Mouse (Mus musculus) limb, embryonic 11.5 days (tissue): ENCODE measurements around the gene Bicc1. TPM values are rescaled to one million over a fixed set of nuclear protein-coding genes. Genes with fewer than 3 reads are reported as not detected.
A peak's percentile ranks its signal among the peaks of the same experiment; 100 is the strongest.

Experiments used
- ATAC-seq: fragments of 200-750 bp; cut with Nextera tagmentation; 2 replicates; pipeline ENCODE4 v1.8.0; 2017; ENCODE audit warnings: low read depth; ENCODE audit not compliant: insufficient number of reproducible peaks, low FRiP score, low TSS enrichment
- DNase-seq: peaks from one replicate; pipeline ENCODE4 v3.0.0-alpha.2; 2015; ENCODE audit warnings: low spot score
- H3K27ac ChIP-seq: fragments of 300-500 bp; sonication (generic); replicated peaks from 2 replicates; pipeline ENCODE4 v1.5.1; 2014; ENCODE audit warnings: low read depth, mild to moderate bottlenecking, low read length
- H3K27me3 ChIP-seq: fragments of 300-500 bp; sonication (generic); 2 replicates; pipeline ENCODE4 v1.6.1; 2014; ENCODE audit warnings: mild to moderate bottlenecking, low read length, mixed read lengths; ENCODE audit not compliant: control insufficient read depth, insufficient read depth
- H3K36me3 ChIP-seq: fragments of 300-500 bp; sonication (generic); 2 replicates; pipeline ENCODE4 v1.6.1; 2014; ENCODE audit warnings: mild to moderate bottlenecking, low read length, moderate library complexity, mixed read lengths; ENCODE audit not compliant: control insufficient read depth, insufficient read depth
- H3K4me1 ChIP-seq: fragments of 300-500 bp; sonication (generic); 2 replicates; pipeline ENCODE4 v1.6.1; 2014; ENCODE audit warnings: low read length, mixed read lengths; ENCODE audit not compliant: control insufficient read depth, insufficient read depth
- H3K4me2 ChIP-seq: fragments of 300-500 bp; sonication (generic); 2 replicates; pipeline ENCODE4 v1.6.1; 2014; ENCODE audit warnings: low read depth, mild to moderate bottlenecking, moderate library complexity; ENCODE audit not compliant: severe bottlenecking
- H3K4me3 ChIP-seq: fragments of 300-500 bp; sonication (generic); 2 replicates; pipeline ENCODE4 v1.5.1; 2014; ENCODE audit warnings: low read depth, low read length
- H3K9ac ChIP-seq: fragments of 300-500 bp; sonication (generic); 2 replicates; pipeline ENCODE4 v1.6.1; 2014; ENCODE audit warnings: mild to moderate bottlenecking, low read length
- H3K9me3 ChIP-seq: fragments of 300-500 bp; sonication (generic); 2 replicates; pipeline ENCODE4 v1.6.1; 2016; ENCODE audit warnings: low read length; ENCODE audit not compliant: control insufficient read depth
- WGBS: fragments of 180-500 bp; shearing (Covaris S2); extraction: QIAGEN DNeasy Blood & Tissue Kit; methylation state at CpG from one replicate; pipeline ENCODE4 v1.1.7; 2014; 5-methylcytosine and 5-hydroxymethylcytosine counted together
- polyA plus RNA-seq: library from polyadenylated mRNA; unstranded; fragments of >200 nt; fragmentation: Nextera tagmentation; extraction: Ambion mirVana; gene quantifications from 2 replicates; pipeline ENCODE4 v1.2.1, GENCODE M21; 2014

The Bicc1 gene
- polyA plus RNA-seq, 1 experiment from 2014 or later: 8.5 TPM

GRCm38 (mm10) chr10:71106491-71107205 is 52.9 kb downstream of the Bicc1 start:
- H3K4me1 ChIP-seq: no peaks in the 10 kb centered on the region
- no peak overlapping the region for H3K4me2 ChIP-seq
- ATAC-seq (no peak), DNase-seq (no peak)
- no peak overlapping the region for H3K27ac ChIP-seq
- H3K9ac ChIP-seq: no peak overlapping the region
- H3K27me3 ChIP-seq: no peaks in the 10 kb centered on the region
- WGBS: 93% methylated on average over 9 of the region's 9 CpGs
- H3K4me3 ChIP-seq: no peak overlapping the region
- H3K9me3 ChIP-seq: no peaks in the 10 kb centered on the region
- no peaks in the 10 kb centered on the region for H3K36me3 ChIP-seq

GRCm38 (mm10) chr10:71104791-71105190 is 54.7 kb downstream of the Bicc1 start:
- no peak overlapping the region for H3K4me3 ChIP-seq
- H3K9ac ChIP-seq: no peak overlapping the region
- WGBS: 62% methylated on average over 6 of the region's 6 CpGs
- DNase-seq (no peak), ATAC-seq (no peak)
- H3K36me3 ChIP-seq: no peaks in the 10 kb centered on the region
- no peak overlapping the region for H3K4me2 ChIP-seq
- H3K27ac ChIP-seq: no peak overlapping the region
- no peaks in the 10 kb centered on the region for H3K9me3 ChIP-seq
- H3K4me1 ChIP-seq: no peaks in the 10 kb centered on the region
- H3K27me3 ChIP-seq: no peaks in the 10 kb centered on the region

GRCm38 (mm10) chr10:71100815-71101499 is 58.5 kb downstream of the Bicc1 start:
- ATAC-seq (no peak), DNase-seq (no peak)
- H3K4me2 ChIP-seq: no peak overlapping the region
- no peaks in the 10 kb centered on the region for H3K36me3 ChIP-seq
- no peak overlapping the region for H3K4me3 ChIP-seq
- H3K9ac ChIP-seq: no peak overlapping the region
- WGBS: 81% methylated on average over 8 of the region's 8 CpGs
- no peaks in the 10 kb centered on the region for H3K9me3 ChIP-seq
- H3K4me1 ChIP-seq: no peaks in the 10 kb centered on the region
- no peaks in the 10 kb centered on the region for H3K27me3 ChIP-seq
- no peak overlapping the region for H3K27ac ChIP-seq

GRCm38 (mm10) chr10:71094707-71095254 is 64.7 kb downstream of the Bicc1 start:
- Histone ChIP-seq H3K27me3 (no peaks in the 10 kb centered on the region), H3K4me1 (peaks cover 2% of the 10 kb centered on the region; the same call in 1 of the 2 replicates), H3K9me3 (no peaks in the 10 kb centered on the region), H3K36me3 (no peaks in the 10 kb centered on the region), H3K9ac (no peak overlapping the region), H3K4me3 (no peak overlapping the region), H3K4me2 (no peak overlapping the region), H3K27ac (no peak overlapping the region)
- ATAC-seq: peak; percentile 80; the same call in 1 of the 2 replicates
- DNase-seq: peak; percentile 52
- 35% methylated on average over 8 of the region's 8 CpGs for WGBS

- H3K27me3 ChIP-seq: no peaks in the 10 kb centered on the region
- ATAC-seq (no peak), DNase-seq (no peak)
- H3K4me2 ChIP-seq: no peak overlapping the region
- H3K4me1 ChIP-seq: peaks cover 2% of the 10 kb centered on the region; the same call in 1 of the 2 replicates
- no peak overlapping the region for H3K9ac ChIP-seq
- WGBS: 85% methylated on average over 2 of the region's 2 CpGs
- H3K27ac ChIP-seq: no peak overlapping the region
- no peak overlapping the region for H3K4me3 ChIP-seq
- H3K36me3 ChIP-seq: no peaks in the 10 kb centered on the region
- no peaks in the 10 kb centered on the region for H3K9me3 ChIP-seq
Measured at GRCm38 (mm10) chr10:71093312-71093711, 66.2 kb downstream of the Bicc1 start.

- no peak for ATAC-seq
- no peaks in the 10 kb centered on the region for H3K27me3 ChIP-seq
- no peak overlapping the region for H3K4me3 ChIP-seq
- H3K36me3 ChIP-seq: no peaks in the 10 kb centered on the region
- no peaks in the 10 kb centered on the region for H3K9me3 ChIP-seq
- H3K4me2 ChIP-seq: no peak overlapping the region
- no peaks in the 10 kb centered on the region for H3K4me1 ChIP-seq
- H3K9ac ChIP-seq: no peak overlapping the region
- WGBS: 94% methylated on average over 4 of the region's 4 CpGs
- no peak for DNase-seq
- H3K27ac ChIP-seq: no peak overlapping the region
Measured at GRCm38 (mm10) chr10:71087359-71087716, 72.2 kb downstream of the Bicc1 start.

- Histone ChIP-seq H3K9me3 (no peaks in the 10 kb centered on the region), H3K4me2 (no peak overlapping the region), H3K9ac (no peak overlapping the region), H3K4me1 (no peaks in the 10 kb centered on the region), H3K4me3 (no peak overlapping the region), H3K27me3 (no peaks in the 10 kb centered on the region), H3K27ac (no peak overlapping the region), H3K36me3 (no peaks in the 10 kb centered on the region)
- DNase-seq (no peak), ATAC-seq (no peak)
- WGBS: 66% methylated on average over 4 of the region's 4 CpGs
Measured at GRCm38 (mm10) chr10:71086571-71087358, 72.7 kb downstream of the Bicc1 start.

GRCm38 (mm10) chr10:71082986-71083385 is 76.5 kb downstream of the Bicc1 start:
- no peak overlapping the region for H3K9ac ChIP-seq
- H3K4me1 ChIP-seq: no peaks in the 10 kb centered on the region
- H3K9me3 ChIP-seq: no peaks in the 10 kb centered on the region
- no peaks in the 10 kb centered on the region for H3K27me3 ChIP-seq
- H3K27ac ChIP-seq: no peak overlapping the region
- ATAC-seq (no peak), DNase-seq (no peak)
- no peak overlapping the region for H3K4me3 ChIP-seq
- WGBS: 90% methylated on average over 6 of the region's 6 CpGs
- no peaks in the 10 kb centered on the region for H3K36me3 ChIP-seq
- H3K4me2 ChIP-seq: no peak overlapping the region
